Mouse (Mus musculus): Measurements from ENCODE around the gene Gm3285. TPM values are rescaled to one million over a fixed set of nuclear protein-coding genes. Genes with fewer than 3 reads are reported as not detected.
A peak's percentile ranks its signal among the peaks of the same experiment; 100 is the strongest.

Gene Gm3285
- not detected in 2 replicates for polyA plus RNA-seq (2012; rRNA removed)

GRCm38 (mm10) chr10:77861675-77862074, at the start of gene Gm3285:
TSS of gene Gm3285 (plus strand) at chr10:77861975.
- DNase-seq (ENCODE audit: low spot score), result no peak

DNA sequence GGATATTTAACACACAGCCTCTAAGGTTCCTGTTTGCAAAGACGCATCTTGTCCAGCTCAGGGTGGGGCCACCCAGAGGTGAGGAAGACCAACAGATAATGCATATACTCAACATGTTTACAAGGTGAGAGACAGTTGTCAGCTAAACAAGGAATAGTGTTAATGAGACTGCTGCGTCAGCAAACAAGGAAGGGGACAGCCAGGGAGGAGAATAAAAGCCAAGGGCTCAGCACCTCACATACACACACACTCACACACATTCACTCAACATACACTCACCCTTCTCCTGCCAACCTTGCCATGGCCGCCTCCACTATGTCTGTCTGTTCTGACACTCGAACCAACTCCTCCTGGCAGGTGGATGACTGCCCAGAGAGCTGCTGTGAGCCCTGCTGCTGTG, 47.4 kb upstream of the Gm3285 start, which contains the start of gene Gm2696:
Gene Gm2696, plus strand, starts transcription at position 301 of the 400 bp plus-strand sequence.
- DNase-seq (ENCODE audit: low spot score), result no peak

GRCm38 (mm10) chr10:77815514-77815913, 46.3 kb upstream of the Gm3285 start:
- peak; percentile 18 for DNase-seq (ENCODE audit: low spot score)

GRCm38 (mm10) chr10:77818523-77818922, 43.3 kb upstream of the Gm3285 start:
- no peak for DNase-seq (ENCODE audit: low spot score)

DNA sequence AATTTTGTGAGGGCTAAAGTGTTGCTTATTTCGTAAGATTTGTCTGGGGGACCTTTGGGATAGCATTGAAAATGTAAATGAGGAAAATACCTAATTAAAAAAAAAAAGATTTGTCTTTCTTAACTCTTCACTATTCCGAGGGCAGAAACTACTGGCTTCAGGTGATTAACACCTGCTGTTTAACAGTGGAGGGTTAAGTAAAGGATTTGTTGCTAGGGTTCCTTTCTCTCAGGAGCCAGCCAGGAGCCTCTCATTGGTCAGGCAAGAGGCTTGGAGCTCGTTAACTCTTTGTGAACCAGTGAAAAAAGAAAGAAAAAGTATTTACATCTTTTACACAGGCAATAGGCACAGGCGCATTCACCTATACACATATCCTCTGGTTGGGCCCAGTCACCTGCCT, 42.6 kb upstream of the Gm3285 start:
- no peak for DNase-seq (ENCODE audit: low spot score)

GRCm38 (mm10) chr10:77826951-77827350, 34.8 kb upstream of the Gm3285 start, which contains the start of gene Krtap10-4:
TSS of gene Krtap10-4 (minus strand) at chr10:77827095.
- no peak for DNase-seq (ENCODE audit: low spot score)

DNA sequence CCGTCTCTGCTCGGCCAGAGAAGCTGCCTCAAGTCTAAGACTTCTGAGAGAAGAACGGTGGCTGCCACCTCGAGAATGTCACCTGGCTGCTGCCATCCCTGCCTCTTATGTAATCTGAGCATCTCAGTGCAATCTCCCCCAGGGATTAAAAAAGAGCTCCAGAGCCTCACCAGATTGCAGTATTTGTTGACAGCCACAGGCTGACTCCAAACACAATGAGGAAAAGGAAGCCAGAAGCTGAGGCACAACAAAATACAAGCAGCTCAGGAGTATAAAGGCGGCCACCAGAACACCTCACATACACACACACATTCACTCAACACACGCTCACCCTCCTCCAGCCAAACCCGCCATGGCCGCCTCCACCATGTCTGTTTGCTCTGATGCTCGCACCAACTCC, 26.1 kb upstream of the Gm3285 start, which contains the start of gene Krtap10-10:
Gene Krtap10-10, plus strand, starts transcription at position 301 of the 400 bp plus-strand sequence.
- no peak for DNase-seq (ENCODE audit: low spot score)

- no peak for DNase-seq (ENCODE audit: low spot score)
These were observed 22.8 kb upstream of the Gm3285 start for GRCm38 (mm10) chr10:77839006-77839405.

DNA sequence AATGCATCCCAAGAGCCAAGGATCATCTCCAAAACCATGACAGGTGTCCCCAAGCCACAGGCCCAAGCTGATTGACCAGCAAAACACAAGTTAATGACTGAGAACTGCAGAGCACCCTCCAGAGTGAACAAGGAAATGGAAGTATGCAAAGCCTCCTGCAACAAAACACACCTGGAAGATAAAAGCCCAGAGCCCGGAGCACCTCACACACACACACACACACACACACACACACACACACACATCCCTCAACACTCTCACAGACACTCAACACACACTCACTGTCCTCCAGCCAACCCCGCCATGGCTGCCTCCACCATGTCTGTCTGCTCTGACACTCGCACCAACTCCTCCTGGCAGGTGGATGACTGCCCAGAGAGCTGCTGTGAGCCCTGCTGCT, 15.3 kb upstream of the Gm3285 start, which contains the start of gene Gm36176:
Gene Gm36176, plus strand, starts transcription at position 301 of the 400 bp plus-strand sequence.
- DNase-seq (ENCODE audit: low spot score), result no peak

GRCm38 (mm10) chr10:77846961-77847360, 14.8 kb upstream of the Gm3285 start:
- no peak for DNase-seq (ENCODE audit: low spot score)

- DNase-seq (ENCODE audit: low spot score), result no peak
These were observed 14.2 kb upstream of the Gm3285 start for GRCm38 (mm10) chr10:77847538-77847937.

GRCm38 (mm10) chr10:77852559-77852958, 9.2 kb upstream of the Gm3285 start, which contains the start of gene Gm10318:
TSS of gene Gm10318 (plus strand) at chr10:77852859.
- DNase-seq (ENCODE audit: low spot score), result no peak

DNA sequence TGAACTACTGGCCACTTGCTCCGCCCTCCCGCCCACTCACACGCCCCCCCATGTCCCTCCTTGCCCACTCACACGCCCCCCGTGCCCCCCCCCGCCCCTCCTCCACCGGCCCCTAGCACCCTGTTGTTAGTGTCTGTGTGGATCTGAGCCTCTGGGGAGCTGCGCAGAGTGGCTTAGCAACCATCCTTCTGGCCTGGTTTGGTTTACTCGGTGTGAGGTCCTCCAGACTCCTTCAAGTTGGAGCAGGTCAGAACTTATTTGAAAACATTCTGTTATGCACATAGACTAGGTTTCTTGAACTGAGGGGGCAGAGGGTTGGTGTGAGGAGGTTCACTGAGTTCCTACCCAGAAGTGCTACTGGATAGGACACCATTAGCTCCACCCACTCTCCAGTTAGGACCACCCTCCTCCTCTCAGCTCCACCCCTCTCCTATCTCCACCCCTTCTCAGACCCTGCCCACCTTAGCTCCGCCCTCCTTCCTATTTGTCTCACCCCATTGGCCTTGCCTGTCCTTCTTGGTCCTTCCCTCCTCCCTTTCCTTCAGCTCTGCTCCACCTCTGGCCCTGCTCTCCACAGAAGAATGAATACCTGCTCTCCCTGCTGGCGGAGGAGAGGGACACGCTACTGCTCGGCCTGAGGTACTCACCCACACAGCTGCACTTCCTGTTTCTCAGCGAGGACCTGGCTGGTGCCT, 2.4 kb downstream of the Gm3285 start:
- peak; percentile 41 for DNase-seq (ENCODE audit: low spot score)

GRCm38 (mm10) chr10:77864762-77865143, 3.0 kb downstream of the Gm3285 start:
- no peak for DNase-seq (ENCODE audit: low spot score)

DNA sequence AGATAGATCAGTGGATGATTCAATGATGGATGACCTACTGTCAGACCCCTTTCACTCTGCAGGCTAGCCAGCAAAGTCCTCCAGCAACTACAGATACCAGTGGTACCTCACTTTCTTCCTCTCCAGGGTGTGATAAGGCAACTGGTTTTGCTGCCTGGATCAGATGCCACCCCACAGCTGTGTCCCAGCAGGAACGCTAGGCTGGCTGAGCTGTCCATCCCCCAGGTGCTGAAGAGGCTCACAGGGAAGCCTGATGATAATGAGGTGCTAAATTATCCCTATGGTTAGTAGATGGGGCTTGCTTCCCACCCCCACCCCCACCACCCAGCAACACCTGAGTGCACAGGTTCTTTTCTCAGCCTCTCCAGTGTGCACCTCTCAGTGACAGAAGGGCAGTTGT, 5.8 kb downstream of the Gm3285 start:
- DNase-seq (ENCODE audit: low spot score), result no peak

GRCm38 (mm10) chr10:77869651-77870050, 7.9 kb downstream of the Gm3285 start:
- DNase-seq (ENCODE audit: low spot score), result no peak

DNA sequence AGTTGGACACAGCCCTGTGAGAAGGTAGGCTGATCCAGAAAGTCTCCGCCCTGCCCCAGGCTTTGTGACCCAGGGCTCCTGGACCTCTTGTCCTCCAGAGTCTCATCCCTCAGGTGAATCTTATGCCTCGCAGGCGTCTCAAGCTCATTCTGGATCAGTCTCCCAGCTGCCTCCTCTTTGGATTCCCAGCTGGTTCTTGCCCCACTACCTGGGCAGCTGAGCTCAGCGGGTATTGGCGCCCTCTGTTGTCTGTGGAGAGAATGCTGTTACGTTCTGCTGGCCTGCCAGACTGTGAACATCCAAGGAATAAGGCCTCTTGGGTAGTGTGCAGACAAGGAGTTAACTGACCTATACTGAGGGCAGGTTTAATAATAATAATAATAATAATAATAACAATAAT, 17.2 kb downstream of the Gm3285 start:
- no peak for DNase-seq (ENCODE audit: low spot score)

DNA sequence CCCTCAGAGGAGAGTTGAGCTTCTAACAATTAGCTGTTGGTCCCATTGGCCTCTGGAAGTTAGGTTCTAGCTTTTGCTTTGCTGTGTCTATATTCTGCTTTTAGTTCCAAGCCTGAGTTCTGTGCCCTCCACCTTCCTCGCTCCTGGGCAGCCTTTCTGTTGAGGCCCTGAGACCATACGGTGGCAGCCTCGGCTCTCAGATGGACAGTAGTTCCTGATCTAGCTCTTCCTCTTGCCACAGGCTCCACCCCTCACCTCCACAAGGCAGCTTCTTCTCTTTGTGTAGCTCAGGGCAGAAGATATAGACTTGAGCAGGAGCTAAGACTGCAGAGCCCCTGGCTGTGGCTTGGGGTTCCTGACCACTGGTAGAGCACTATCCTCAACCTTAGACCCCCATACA, 18.5 kb downstream of the Gm3285 start:
- no peak for DNase-seq (ENCODE audit: low spot score)

GRCm38 (mm10) chr10:77882553-77882952, 20.8 kb downstream of the Gm3285 start:
- DNase-seq (ENCODE audit: low spot score), result no peak

- no peak for DNase-seq (ENCODE audit: low spot score)
These were observed 24.4 kb downstream of the Gm3285 start for GRCm38 (mm10) chr10:77886007-77886747.

- no peak for DNase-seq (ENCODE audit: low spot score)
These were observed 29.3 kb downstream of the Gm3285 start for GRCm38 (mm10) chr10:77890987-77891565.

- DNase-seq (ENCODE audit: low spot score), result no peak
These were observed 33.8 kb downstream of the Gm3285 start for GRCm38 (mm10) chr10:77895562-77895961.
